Mouse (Mus musculus) naive thymus-derived CD4-positive, alpha-beta T cell, adult 2 months (primary cell): ENCODE measurements around the gene Hacd3.
"Not testable (repeated sequence)": the region's sequence is repeated elsewhere in the genome, so short reads cannot be mapped to it uniquely, and the experiment has no call there.

ENCODE experiments used
- DNase-seq: peaks from one replicate; pipeline ENCODE4 v3.0.0-alpha.2; 2011; ENCODE audit warnings: low read depth

Gene Hacd3

DNA sequence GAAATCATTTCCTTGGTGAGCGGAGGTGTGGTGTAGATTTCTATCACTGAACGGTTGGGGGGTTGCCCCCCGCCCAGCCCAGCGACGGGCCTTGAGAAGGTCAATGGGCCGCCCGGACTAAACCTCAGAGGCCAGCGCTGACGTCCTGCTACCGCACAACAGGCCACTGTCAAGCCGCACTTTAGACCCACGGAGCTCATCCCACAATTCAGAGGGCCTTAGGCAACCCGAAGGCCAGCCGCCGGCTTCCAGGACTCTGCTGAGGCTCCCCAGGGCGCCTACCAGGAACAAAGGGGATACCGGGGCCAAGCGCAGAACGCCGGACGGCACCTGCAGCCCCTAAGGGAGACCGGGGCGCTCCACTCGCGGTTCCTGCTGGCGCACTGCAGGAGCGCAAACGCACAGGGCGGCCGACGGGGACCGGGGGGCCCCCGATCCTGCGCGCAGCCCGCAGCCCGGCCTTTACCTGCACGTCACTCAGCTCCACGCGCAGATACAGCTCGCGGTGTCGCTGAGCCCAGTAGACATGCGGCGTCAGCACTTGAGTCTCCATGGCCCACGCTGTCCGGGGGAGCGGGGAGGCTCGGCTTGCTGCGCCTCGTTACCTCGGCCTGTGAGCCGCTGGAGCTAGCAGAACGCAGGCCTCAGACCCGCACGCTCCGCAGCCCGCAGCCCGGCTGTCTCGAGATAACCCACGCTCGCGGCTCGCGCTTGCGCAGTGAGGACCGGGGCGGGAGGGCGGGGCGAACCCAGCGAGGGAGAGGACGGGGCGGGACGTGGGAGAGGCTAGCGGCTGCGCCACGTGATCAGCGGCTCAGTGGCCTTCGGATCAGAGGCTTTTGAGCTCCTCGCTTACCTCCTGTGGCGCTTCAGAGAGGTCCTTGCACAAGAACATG lies at the start of gene Hacd3:
Gene Hacd3 (minus strand): TSS at position 703 of the 896 bp plus-strand sequence.
- DNase-seq: peak; percentile 92

DNA sequence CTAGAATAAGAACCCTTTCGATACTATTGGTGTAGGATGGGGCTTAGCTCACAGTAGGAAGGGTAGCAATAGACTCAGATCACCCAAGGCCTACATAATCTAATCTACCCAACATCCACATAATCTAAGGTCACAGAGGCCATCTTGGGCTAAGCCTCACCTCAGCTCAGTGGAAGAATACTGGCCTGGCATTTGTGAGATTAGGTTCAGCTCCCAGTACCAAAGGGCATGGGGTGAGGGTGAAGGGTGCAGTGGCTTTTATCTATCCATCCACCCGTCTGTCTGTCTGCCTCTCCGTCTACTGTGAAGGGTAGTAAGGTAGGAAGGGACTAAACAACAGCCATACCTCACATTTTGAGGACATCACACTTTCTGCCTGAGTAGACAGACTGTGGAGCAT lies 49.1 kb upstream of the Hacd3 start:
- no peak for DNase-seq

DNA sequence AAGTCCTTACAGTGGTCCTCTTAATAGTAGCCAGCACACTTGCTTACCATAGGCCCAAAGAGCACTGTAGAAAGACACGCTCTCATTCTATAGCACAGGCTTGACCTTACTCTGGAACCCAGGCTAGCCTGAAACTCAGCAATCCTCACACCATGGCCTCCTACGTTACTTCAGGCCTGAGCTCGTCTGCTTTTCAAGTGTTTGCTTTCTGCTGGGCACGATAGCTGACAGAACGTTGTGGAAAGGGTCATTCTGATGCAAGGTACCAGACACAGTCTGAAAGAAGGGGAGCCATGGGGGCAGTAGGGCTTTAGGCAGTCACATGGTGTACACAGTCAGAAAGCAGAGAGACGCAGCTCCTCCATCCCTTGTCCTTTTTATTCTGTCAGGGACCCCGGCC lies 42.8 kb upstream of the Hacd3 start:
- DNase-seq: no peak

DNA sequence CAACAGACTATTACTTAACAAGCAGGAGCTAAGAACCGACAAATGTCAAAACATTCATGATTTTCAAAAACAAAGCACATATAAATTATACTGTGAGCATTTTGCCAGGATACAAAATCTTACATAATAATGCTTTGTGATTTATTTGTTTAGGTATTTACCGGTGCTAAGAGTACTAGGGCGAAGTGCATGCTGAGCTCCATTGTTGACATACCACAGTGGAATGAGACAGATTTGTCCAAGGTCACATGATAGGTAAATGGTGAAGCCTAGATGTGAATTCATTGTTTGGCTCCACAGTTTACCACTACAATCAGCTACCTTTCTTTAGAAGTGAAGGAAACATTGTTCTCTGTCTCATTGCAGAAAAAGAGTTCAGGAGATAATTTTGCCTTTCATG lies 29.5 kb upstream of the Hacd3 start:
- no peak for DNase-seq

DNA sequence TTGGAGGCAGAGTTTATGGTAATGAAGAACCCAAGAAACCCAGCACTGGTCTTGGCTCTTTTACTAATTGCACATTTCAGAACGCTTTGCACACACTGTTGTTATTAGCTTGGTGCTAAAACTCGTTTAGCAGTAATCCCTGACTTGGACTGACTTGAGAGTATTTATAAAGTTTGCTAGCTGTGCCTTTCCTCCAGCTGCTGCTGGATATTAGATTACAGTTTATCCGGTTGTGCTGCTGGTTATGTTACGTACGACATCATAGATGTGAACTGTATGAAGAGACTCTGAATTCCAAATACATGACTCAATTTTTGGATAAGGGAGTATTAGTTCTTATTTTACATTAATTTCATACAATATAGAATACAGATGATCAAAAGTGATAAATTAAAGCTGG lies 27.9 kb upstream of the Hacd3 start:
- DNase-seq: no peak

DNA sequence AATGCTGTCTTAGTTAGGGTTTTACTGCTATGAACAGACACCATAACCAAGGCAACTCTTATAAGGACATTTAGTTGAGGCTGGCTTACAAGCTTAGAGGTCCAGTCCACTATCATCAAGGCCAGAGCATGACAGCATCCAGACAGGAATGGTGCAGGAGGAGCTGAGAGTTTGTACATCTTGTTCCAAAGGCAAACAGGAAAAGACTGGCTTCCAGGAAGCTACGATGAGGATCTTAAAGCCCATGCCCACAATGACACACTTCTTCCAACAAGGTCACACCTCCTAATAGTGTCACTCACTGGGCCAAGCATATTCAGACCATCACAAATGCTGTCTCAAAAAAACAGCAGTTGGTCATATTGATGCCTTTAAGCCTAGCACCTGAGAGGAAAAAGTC lies 25.5 kb upstream of the Hacd3 start:
- DNase-seq: no peak

DNA sequence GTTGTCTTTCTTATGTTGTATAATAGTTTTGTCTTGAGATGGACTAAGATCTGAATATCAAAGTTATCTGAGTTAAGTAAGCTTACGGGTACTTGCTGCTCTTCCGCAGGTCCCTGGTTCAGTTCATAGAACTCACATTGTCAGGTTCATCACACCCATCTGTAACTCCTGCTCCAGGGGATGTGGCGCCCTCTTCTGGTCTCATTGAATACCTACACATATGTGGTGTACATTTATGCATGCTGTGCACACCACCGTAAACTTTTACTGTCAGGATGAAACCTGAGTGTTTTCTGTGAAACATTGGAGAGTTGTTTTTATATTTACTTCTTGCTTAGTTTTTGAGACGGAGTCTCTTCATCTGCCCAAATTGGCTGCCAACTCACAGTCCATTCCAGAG lies 19.9 kb upstream of the Hacd3 start:
- DNase-seq: peak; percentile 52

DNA sequence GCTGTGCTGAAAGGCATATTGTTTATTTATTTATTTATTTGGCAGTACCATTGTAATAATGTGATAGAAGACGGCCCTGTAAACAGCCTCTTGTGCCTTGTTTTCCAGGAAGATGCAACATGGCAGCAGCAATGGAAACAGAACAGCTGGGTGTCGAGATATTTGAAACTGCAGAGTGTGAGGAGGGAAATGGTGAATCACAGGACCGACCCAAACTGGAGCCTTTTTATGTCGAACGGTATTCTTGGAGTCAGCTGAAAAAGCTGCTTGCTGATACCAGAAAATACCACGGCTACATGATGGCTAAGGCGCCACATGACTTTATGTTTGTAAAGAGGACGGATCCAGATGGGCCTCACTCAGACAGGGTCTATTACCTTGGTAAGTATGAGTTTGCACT lies 15.4 kb upstream of the Hacd3 start:
- no peak for DNase-seq

DNA sequence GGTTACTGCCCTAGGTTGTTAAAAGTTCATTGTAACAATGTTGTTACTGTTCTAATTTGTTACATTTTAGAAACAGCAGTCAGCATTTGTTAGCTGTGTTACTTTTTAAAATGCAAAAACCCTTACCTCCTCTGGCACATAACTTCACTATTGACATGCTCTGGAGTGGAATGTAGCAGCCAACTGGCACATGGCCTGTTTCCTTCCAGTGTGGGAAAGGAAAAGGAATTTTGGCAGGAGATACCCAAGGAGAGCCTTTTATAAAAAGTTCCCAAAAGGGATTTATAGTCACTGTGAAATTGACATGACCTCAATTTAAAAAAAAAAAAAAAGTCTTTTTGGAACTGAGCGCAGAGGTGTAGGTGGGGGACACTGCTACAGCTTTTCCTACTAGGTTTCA lies 15.0 kb upstream of the Hacd3 start:
- no peak for DNase-seq

DNA sequence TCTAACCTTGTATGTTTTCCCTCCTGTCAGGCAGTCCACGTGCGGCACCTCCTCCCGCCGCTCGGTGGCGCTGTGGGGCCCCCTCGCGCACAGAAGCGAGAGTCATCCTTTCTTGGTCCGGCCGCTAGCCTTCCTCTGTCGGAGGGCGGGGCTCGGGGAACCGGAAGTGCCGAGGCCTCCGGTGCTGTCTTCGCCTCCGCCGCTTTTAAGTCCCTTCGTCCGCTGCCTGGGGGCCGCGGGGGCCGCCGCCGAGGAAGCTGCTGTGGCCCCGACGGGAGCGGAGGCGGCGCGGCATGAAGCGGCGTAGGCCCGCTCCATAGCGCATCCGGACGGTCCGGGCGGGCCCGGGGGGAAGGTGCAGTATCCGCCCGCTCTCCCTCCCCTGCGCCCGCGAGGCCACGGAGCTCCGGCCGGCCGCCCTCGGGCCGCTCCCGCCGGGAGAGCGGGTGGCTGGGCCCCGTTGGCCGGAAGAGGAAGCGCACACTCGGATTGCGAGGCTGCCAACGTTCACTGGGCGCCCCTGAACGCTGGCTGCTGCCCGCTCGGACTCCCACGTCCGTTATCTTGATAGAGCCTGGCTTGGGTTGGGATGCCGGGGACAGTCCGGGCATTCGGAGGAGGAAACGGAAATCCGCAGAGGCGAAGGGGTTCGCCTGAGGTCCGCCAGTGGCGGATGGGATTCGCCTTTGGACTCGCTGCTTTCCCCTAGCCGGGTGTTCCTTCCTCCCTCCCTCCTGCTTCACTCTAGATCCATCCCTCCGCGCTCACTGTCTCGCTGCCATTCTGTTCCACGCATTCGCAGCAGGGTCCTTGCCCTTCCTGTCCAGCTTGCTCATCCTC lies 11.0 kb upstream of the Hacd3 start, which contains the start of gene Dpp8:
Gene Dpp8 (plus strand): TSS at position 146 of the 840 bp plus-strand sequence.
- peak; percentile 95 for DNase-seq

DNA sequence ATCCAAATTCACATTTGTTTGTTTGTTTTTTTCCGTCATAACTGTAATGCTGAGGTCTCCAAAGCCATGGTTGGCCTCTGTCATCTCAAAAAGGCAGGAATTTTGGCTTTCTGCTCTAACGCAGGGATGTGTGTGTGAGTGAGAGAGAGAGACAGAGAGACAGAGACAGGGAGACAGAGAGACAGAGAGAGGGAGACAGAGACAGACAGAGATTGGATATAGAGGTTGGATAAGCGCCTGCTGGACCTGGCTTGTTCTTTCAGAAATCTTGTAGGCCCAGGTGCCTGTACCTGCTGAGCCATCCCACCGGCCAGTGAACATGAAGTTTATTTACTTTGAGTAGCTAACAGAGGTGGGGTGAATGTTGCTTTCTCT lies 10.4 kb upstream of the Hacd3 start:
- DNase-seq: no peak

DNA sequence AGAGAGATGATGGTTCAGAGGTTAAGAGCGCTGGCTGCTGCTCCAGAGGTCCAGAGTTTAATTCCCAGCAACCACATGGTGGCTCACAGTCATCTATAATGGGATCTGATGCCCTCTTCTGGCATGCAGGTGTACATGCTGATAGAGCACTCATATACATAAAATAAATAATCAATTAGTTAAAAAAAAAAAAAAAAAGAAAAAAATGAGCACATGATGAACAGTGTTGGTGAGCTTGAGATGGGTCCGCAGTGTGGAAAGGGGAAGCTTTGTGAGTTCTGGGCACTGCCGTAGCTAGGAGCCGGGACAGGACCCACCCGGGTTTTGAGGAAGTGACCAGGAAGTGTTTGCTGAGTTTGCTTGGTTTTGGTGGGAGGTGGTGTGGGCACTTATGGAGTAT lies 9.9 kb upstream of the Hacd3 start:
- not testable (repeated sequence) for DNase-seq

DNA sequence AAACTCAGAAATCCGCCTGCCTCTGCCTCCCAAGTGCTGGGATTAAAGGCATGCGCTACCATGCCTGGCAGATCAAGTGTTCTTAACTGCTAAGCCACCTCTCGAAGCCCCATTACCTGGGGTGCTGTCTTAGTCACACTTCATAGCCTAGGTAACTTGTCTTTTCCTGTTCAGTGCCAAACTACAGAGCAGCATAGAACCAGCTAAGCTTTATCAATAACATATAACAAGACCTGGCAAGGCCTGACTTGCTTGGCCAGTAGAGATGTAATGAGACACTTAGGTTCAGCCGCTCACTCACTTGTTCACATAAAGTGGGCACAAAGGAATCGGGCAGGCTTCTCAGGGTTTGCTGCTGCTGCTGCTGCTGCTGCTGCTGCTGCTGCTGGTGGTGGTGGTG lies 6.8 kb upstream of the Hacd3 start:
- DNase-seq: no peak

DNA sequence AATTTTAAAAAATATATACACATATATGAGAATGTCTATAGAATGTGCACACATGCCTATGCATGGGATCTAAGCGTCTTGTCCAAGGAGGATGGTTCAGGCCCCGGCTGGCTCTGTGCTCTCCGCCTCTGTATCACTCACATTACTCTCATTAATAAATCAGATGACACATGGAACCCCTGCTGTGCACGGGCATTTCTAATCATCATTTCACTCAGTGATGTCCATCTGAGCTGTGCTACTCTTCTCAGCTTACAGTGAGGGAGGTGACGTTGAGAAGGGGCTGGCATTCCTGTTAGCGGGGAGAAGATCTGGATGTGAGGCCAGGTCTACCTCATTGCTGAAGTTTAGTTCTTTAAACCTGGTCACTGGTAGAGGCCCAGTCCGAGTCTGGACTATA lies 5.7 kb upstream of the Hacd3 start:
- DNase-seq: no peak

DNA sequence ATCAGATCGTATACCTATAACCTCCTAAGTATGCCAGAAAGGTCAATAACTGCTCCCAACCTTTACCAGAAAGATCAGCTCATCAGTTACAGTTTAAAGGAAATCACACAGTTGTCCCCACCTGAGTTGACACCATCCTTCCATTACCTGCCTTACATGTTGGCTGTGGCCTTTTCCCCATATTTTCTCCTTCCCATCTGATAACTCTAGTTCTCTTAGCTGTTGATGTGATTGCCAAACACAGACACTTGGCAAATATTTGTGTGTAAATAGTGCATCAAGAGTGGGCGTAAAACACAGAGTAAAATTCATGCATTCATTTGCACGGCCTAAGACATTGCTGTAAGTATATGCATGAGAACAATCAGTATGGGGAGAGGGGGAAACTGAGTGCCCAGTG lies 2.0 kb upstream of the Hacd3 start:
- DNase-seq: no peak

DNA sequence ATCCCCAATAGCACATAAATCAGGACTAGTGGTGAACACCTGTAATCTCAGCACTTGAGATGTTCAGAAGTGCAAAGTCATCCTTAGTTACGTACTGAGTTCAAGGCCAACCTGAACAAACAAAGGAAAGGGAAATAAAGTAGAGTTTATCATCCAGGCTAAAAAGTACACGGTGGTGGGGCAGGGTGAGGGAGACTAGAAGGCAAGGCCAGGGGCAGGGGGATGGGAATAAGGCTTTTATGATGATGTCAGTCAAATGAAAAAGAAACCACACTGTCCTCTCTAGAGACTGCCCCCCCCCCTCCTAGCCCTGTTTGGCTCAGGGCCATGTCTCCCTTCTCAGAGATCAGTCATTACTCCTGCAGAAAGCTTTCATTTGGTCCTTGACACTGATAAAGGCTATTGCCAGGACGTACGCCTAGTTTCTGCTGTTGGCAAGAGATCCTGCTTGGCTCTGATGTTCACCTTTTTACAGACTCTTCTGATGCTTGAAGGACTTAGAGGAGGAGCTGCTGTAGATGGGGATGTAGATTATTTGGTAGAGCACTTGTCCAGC lies 1.2 kb upstream of the Hacd3 start:
- DNase-seq: no peak

DNA sequence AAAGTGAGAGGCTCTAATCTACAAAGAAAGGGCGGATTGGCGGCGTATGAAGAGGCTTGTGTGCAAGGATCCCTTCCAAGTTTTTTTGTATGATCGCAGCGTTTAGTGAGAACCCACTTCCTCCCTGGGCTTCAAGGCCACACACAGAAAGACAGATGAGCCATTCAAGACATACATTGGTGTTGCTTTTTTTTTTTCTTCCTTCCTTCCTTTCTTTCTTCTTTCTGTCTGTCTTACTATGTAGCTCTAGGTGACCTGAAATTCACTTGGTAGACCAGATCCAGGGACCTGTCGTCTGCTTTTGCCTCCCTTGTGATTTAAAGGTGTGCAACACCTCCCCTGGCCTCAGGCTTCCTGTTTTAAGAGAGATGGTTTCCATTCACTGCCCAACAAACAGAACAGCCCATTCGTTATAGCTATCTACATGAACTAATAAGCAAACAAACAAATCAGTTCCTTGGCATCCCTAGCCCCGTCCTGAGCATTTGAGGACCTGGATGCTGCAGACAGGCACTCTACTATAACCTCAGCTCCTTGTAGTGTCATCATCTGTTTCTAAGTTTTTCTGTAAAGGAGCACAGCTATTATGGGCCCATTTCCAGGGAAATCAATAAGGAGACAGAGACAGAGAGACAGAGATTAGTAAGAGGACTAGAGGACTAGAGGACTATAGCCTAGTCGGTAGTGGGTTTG lies 540 bp upstream of the Hacd3 start:
- no peak for DNase-seq

DNA sequence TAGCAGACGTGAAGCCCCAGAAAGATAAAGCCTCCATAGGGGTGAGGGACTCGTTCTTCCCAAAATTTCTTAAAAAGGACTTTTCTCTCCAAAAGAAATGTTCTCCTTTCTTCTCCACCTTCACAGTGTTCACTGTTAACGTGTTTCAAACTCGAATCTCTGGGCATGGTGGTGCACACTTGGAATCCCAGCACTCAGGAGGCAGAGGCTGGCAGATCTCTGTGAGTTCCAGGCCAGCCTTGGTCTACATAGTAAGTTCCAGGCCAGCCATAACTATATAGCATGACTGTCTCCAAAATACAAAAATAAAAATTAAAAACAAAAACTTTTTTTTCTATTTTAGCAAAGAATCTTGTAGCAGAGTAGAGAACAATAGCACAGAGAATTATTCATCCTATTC lies 1.4 kb downstream of the Hacd3 start:
- DNase-seq: no peak

DNA sequence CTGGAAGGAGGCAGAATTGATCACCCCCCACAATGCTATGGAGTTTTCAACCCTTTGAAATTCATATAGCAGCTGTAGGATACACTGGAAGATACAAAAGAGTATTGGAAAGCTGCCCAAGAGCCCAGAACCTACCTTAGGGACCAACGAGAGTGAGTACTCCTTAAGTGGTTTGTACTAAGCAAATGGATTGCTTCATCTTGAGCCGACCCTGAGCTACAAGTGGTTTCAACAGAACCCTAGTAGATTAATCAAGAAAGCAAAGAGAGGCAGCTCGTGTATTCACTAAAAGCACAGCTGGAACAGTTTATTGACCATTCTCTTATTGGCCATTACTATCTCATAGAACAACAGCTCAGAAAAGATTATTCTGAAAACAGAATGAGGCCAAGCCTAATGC lies 2.3 kb downstream of the Hacd3 start:
- DNase-seq: no peak

DNA sequence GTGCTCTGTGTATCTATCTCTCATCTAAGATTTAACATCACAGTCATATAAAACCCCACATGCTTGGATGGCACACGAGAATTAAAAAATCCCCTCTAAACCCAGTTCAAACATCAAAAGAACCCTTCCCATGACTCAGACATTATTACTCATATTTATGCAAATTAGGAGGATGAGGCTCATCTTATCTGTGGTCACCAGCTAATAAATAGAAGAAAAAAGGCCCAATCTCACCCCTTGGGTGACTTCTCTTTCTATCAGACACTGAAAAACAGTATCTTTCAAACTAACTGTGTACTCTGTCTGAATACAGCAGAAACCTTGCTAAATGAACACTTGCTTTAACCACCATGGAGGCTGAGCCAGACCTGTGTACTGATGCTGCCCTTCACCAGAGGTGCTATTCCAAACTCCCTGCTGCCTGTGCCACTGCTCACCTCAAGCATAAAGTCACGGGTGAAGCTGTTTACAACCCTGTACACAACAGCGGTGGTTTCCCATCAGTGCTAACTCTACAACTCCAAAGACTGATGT lies 2.8 kb downstream of the Hacd3 start:
- DNase-seq: no peak

DNA sequence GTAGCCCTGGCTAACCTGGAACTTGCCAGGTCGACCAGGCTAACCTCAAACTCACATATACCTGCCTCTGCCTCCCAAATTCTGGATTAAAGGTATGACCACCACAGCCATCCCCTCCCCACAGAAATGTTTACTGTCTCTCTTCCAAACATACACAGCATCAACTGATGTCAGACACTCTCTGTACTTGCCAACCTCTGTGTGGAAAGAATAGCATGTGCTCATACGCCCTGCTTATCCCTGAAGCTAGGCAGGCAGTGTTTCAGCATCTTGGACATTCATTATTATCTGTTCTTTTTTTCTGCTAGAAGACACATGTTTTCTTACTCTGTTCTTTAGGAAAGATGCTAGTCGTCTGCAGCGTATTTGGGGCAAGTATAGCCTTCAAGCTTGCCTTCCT lies 3.6 kb downstream of the Hacd3 start:
- DNase-seq: no peak
